25 mouse cellular contexts compared by ENCODE assay signal in genomic region chr19:25428338-25428962, GRCm38 (mm10).
A peak's percentile ranks its signal among the peaks of the same experiment; 100 is the strongest.
DNase-seq lines count a peak whose midpoint lies in the region; ATAC-seq lines count a peak whose summit lies in the region.
"Had no signal": no experiment of that assay in that cellular context is flagged by ENCODE, and none has a peak within 500 bp of the region (broad histone marks: within the 10 kb centered on the region; RNA-seq: fewer than 3 reads in every experiment).

No protein-coding gene starts in this region.

- no peaks in the 10 kb centered on the region for H3K27me3 ChIP-seq in kidney, embryonic 15.5 days
- H3K27me3 ChIP-seq: limb, embryonic 12.5 days; midbrain, embryonic 15.5 days; neural tube, embryonic 15.5 days had no signal

- peak; percentile 28 for DNase-seq in adrenal gland, adult 8-10 months
- DNase-seq in adrenal gland, adult 18-20 months (ENCODE audit: low spot score in 2 of 2): no peak
- peak; percentile 49 for DNase-seq in urinary bladder, postnatal 14 days (ENCODE audit: low spot score)
- no peak for DNase-seq in urinary bladder, postnatal 4 days (ENCODE audit: low spot score in 2 of 2)
- peak; percentile 33 for DNase-seq in adrenal gland, postnatal 25 days
- DNase-seq in layer of hippocampus, adult 9-11 months: no peak
- DNase-seq in spleen, postnatal 4 days (ENCODE audit: low spot score in 2 of 2): no peak
- DNase-seq: cerebellum, adult 18-20 months; cerebellum, postnatal 14 days; forebrain, postnatal 0 days; gastrocnemius, postnatal 25 days; kidney, adult 18-20 months; kidney, postnatal 10 days; liver, postnatal 0 days; right cerebral cortex, adult 18-20 months had no signal

- WGBS in kidney, embryonic 15.5 days: 70% methylated on average over 13 of the region's 13 CpGs

- H3K36me3 ChIP-seq in kidney, embryonic 15.5 days: peaks cover 88% of the 10 kb centered on the region
- H3K36me3 ChIP-seq: midbrain, embryonic 15.5 days; neural tube, embryonic 15.5 days had no signal

- H3K9ac ChIP-seq in kidney, embryonic 15.5 days: no peak overlapping the region
- H3K9ac ChIP-seq: forebrain, postnatal 0 days; hindbrain, embryonic 14.5 days; limb, embryonic 12.5 days; liver, postnatal 0 days; midbrain, embryonic 15.5 days; neural tube, embryonic 15.5 days had no signal

- no peaks in the 10 kb centered on the region for H3K9me3 ChIP-seq in kidney, embryonic 15.5 days (replicated peaks)
- H3K9me3 ChIP-seq: forebrain, embryonic 10.5 days; limb, embryonic 12.5 days; midbrain, embryonic 15.5 days; neural tube, embryonic 15.5 days had no signal

- H3K4me2 ChIP-seq in kidney, embryonic 15.5 days: no peak overlapping the region
- H3K4me2 ChIP-seq: hindbrain, embryonic 14.5 days; limb, embryonic 12.5 days; liver, embryonic 11.5 days; midbrain, embryonic 15.5 days; neural tube, embryonic 15.5 days had no signal

- peaks cover 7% of the 10 kb centered on the region for H3K4me1 ChIP-seq in kidney, embryonic 15.5 days
- H3K4me1 ChIP-seq: limb, embryonic 12.5 days; midbrain, embryonic 15.5 days; neural tube, embryonic 15.5 days had no signal

- ATAC-seq in kidney, embryonic 15.5 days (replicated peaks; ENCODE audit: low FRiP score): no peak
- ATAC-seq: forebrain, postnatal 0 days; inflammation-experienced regulatory T-cells, adult 6 months; liver, postnatal 0 days; lung, postnatal 0 days; midbrain, embryonic 15.5 days had no signal

- H3K4me3 ChIP-seq in kidney, embryonic 15.5 days (replicated peaks): no peak overlapping the region
- H3K4me3 ChIP-seq: forebrain, embryonic 10.5 days; limb, embryonic 12.5 days; midbrain, embryonic 15.5 days; neural tube, embryonic 15.5 days had no signal

- no peak overlapping the region for H3K27ac ChIP-seq in kidney, embryonic 15.5 days
- H3K27ac ChIP-seq: forebrain, embryonic 10.5 days; hindbrain, embryonic 14.5 days; limb, embryonic 12.5 days; macrophage; midbrain, embryonic 15.5 days; neural tube, embryonic 15.5 days had no signal

Comparison
In these comparisons a context has a peak if more than half of its experiments do, and no peak if none do; other contexts are left out.
1. DNase-seq: peak in adrenal gland, adult 8-10 months (single experiment), urinary bladder, postnatal 14 days (single experiment) and adrenal gland, postnatal 25 days (single experiment); none in adrenal gland, adult 18-20 months (0 of 2), urinary bladder, postnatal 4 days (0 of 2), layer of hippocampus, adult 9-11 months (single experiment) and spleen, postnatal 4 days (0 of 2).